Mouse (Mus musculus) brain, adult 2 months (tissue): ENCODE data around the gene Msx3.

Experiments
- DNase-seq: peaks from one replicate; pipeline ENCODE4 v3.0.0; 2011; ENCODE audit warnings: low read depth, low spot score

Msx3 gene

GRCm38 (mm10) chr7:140057413-140058407, 8.8 kb upstream of the Msx3 start:
- DNase-seq: peak; percentile 18

GRCm38 (mm10) chr7:140054124-140054523, 5.2 kb upstream of the Msx3 start:
- peak; percentile 69 for DNase-seq

- DNase-seq: peak; percentile 52
Measured at GRCm38 (mm10) chr7:140049115-140049689, 313 bp upstream of the Msx3 start.

GRCm38 (mm10) chr7:140047811-140048311, 1.0 kb downstream of the Msx3 start:
- peak; percentile 36 for DNase-seq

GRCm38 (mm10) chr7:140045546-140045945, 3.3 kb downstream of the Msx3 start:
- DNase-seq: no peak

GRCm38 (mm10) chr7:140042728-140043127, 6.2 kb downstream of the Msx3 start:
- no peak for DNase-seq

GRCm38 (mm10) chr7:140037171-140037555, 11.7 kb downstream of the Msx3 start:
- peak; percentile 9 for DNase-seq

- DNase-seq: peak; percentile 98
Measured at GRCm38 (mm10) chr7:140036281-140037170, 12.4 kb downstream of the Msx3 start, which contains the start of the genes Zfp511 and Tubgcp2. Gene Zfp511, plus strand, starts transcription at chr7:140036391. Gene Tubgcp2, minus strand, starts transcription at chr7:140036669.

GRCm38 (mm10) chr7:140035456-140035855, 13.4 kb downstream of the Msx3 start:
- DNase-seq: no peak

GRCm38 (mm10) chr7:140033386-140033785, 15.5 kb downstream of the Msx3 start:
- DNase-seq: no peak

GRCm38 (mm10) chr7:140032366-140032765, 16.5 kb downstream of the Msx3 start:
- DNase-seq: no peak

- DNase-seq: no peak
Measured at GRCm38 (mm10) chr7:140031771-140032170, 17.1 kb downstream of the Msx3 start.

- DNase-seq: no peak
Measured at GRCm38 (mm10) chr7:140011336-140011735, 37.6 kb downstream of the Msx3 start.

GRCm38 (mm10) chr7:140007781-140008180, 41.1 kb downstream of the Msx3 start:
- DNase-seq: no peak

- no peak for DNase-seq
Measured at GRCm38 (mm10) chr7:140006861-140007611, 41.9 kb downstream of the Msx3 start.

- DNase-seq: no peak
Measured at GRCm38 (mm10) chr7:140004666-140005065, 44.2 kb downstream of the Msx3 start.

GRCm38 (mm10) chr7:140001086-140001740, 47.7 kb downstream of the Msx3 start:
- DNase-seq: no peak

GRCm38 (mm10) chr7:139998691-139999350, 50.1 kb downstream of the Msx3 start:
- DNase-seq: peak; percentile 82
